Mouse (Mus musculus) erythroid progenitor cell, adult 5-6 weeks (primary cell): Measurements from ENCODE around the gene Rps24. TPM values are rescaled to one million over a fixed set of nuclear protein-coding genes. Genes with fewer than 3 reads are reported as not detected.
"Not testable (repeated sequence)": the region's sequence is repeated elsewhere in the genome, so short reads cannot be mapped to it uniquely, and the experiment has no call there.

ENCODE experiments used
- ATAC-seq: replicated peaks from 2 replicates; pipeline ENCODE4 v1.8.0; 2016; ENCODE audit warnings: moderate number of reproducible peaks, mild to moderate bottlenecking, moderate TSS enrichment, inconsistent platforms; ENCODE audit not compliant: poor library complexity, low FRiP score, severe bottlenecking
- total RNA-seq, 2 experiments: library from RNA; stranded (forward) in 1 of 2; stranded (reverse) in 1 of 2; fragments of 150-400 nt in 1 of 2; fragments of 186-747, 209-891 nt in 1 of 2; gene quantifications; 2 replicates each; pipeline versions ENCODE4 v1.2.3 to v1.2.4; 2015 to 2017; ENCODE audit warnings: low replicate concordance in 2 of 2

Rps24 gene
- total RNA-seq (2015; ENCODE audit: low replicate concordance) (1,164 and 1,524 TPM in 2 replicates), total RNA-seq (2017; ENCODE audit: low replicate concordance) (700 and 940 TPM in 2 replicates)

DNA sequence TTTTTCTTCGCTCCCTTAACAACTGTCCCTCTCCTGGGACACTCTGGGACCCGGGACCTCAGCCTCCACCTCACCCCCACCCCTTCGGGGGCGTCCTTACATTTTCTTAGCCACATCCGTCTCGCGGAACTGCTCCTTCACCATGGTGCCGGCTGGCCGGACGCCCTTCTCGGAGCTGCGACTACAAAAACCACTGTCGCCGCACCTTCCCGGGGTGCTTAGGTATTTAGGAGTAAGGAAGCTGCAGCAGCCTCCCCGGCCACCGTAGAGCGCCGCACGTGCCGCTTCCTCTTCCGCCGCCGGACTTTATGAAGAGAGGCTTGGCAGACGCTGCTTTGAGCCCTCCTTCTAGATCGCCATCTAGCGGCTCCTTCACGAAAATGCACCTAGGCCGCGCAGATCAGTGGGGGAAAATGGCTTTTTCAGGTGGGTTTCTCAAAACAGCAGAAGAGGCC lies at the start of gene Rps24, which contains the start of gene Polr3a:
Rps24 (plus strand) TSS at position 353 of the 455 bp plus-strand sequence.
Polr3a (minus strand) TSS at position 286 of the 455 bp plus-strand sequence.
- peak; percentile 76 for ATAC-seq

DNA sequence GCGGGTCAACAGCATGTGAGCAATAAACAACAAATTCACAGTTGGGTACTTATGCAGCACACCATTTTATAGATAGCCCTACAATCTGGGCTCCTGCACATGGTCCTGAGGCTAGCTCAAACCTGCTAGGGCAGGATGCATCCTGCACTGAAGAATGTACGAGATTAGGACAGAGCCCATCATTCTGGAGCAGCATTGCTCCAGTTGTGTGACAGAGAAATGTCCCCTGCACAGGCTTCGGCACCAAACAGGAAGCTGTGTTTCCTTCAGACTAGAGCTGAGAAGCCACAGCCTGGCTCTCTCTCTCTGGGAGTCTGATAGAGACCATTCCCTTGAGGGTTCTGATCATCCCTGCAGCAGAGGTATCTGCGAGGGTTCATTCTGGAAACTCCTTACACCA lies 43.4 kb upstream of the Rps24 start:
- not testable (repeated sequence) for ATAC-seq

DNA sequence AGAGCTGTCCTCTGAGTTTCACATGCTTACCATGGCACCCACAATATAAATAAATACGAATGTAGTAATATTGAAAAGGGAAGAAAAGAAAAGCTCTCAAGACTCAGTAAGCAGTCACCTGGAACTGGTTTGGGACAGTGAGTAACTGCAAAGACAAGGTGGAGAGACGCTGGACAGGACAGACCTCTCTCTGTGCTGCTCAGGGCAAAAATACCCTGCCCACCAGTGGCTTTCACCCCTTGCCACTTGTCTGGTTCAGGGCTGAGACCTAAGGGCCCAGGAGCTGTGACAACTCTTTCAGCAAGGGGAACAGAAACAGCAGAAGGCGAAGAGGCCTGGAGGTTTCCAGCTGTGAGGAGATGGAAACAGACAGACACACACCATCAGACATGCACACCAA lies 28.7 kb upstream of the Rps24 start:
- no peak for ATAC-seq

DNA sequence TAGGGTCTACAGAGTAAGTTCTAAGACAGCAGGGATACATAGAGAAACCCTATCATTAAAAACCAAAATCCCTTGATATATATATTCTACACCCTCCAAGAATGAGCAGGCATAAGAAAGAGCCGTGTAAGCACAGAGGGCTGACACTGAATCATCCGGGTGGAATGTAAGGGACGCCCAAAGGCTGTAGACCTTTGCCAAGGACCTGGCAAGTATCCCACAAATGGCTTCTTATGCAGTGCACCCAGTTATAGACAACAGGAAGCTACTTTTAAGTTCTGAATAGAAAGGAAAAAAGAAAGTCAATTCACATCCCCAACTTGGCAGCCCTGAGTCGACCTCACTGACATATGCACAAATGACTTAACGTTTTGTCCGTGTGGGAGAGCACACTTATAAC lies 18.1 kb upstream of the Rps24 start:
- ATAC-seq: no peak

DNA sequence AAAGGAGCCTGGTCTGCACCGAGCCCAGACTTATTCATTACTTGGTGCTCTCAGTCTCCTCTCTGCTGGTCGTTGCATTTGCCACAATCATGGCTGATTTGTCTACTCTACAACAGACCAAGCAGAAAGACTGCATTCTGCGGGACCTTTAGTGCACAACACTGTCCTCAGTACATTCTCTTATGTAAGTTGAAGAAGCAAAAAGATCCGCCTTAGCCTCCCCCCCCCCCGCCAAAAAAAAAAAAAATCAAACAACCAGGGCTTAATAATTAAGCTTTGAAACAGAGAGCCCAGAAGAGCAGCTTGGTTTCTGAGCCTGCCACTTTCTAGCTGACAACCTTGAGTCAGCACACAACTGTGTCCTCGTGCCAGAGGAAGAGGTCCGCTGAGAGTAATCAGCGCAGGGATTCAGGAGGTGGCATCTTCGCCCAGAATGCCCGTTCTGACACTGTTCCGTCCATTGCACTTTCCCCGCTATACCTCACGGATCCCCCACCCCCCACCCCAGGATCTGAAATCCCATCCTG lies 621 bp upstream of the Rps24 start:
- ATAC-seq: no peak

DNA sequence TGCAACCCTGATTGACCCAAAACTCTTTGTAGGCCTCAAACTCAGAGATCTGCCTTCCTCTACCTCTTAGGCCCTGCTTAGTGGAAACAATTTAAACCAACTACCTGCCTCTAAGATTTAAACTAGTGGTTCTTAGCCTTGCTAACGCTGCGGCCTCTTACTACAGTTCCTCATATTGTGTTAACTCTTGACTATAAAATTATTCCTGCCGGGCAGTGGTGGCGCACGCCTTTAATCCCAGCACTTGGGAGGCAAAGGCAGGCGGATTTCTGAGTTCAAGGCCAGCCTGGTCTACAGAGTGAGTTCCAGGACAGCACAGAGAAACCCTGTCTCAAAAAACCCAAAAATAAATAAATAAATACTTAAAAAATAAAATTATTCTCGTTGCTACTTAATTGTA lies 2.8 kb downstream of the Rps24 start:
- not testable (repeated sequence) for ATAC-seq

DNA sequence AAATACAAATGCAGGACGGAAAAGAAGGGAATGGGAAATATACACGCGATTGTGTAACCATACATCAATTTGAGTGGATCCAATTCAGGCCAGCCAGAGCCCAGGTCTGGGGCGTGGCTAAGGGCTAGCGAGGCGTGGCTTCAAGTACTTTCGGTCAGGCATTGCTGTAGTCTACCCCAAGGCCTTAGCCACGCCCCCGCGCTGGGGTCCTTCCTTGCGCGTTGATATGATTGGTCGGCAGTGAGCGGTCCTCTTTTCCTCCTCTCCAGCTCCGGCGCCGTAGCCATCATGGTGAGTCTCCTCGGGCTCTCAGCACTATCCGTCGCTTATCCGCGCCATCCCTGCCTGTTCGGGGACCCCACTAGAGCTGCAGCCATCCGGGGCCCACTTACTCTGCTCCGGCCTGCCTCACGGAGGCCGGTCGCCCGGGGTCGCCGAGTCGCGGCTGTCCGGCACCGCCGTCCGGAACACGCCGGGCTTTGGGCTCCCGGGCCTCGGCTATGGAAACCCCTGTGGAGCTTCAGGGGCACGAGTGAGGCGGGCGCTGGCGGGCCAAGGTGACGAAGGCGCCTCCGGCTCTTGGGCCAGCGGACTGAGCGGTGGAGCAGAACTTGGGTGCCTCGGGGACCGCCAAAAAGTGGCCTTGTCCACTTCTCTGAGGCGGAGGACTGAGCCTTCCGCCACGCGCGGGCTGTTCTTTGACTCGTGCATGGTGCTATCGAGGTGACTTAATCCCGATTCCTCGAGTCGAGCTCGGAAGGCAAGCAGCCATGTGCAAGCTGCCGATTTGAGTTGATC lies 3.7 kb downstream of the Rps24 start:
- ATAC-seq: peak; percentile 89

DNA sequence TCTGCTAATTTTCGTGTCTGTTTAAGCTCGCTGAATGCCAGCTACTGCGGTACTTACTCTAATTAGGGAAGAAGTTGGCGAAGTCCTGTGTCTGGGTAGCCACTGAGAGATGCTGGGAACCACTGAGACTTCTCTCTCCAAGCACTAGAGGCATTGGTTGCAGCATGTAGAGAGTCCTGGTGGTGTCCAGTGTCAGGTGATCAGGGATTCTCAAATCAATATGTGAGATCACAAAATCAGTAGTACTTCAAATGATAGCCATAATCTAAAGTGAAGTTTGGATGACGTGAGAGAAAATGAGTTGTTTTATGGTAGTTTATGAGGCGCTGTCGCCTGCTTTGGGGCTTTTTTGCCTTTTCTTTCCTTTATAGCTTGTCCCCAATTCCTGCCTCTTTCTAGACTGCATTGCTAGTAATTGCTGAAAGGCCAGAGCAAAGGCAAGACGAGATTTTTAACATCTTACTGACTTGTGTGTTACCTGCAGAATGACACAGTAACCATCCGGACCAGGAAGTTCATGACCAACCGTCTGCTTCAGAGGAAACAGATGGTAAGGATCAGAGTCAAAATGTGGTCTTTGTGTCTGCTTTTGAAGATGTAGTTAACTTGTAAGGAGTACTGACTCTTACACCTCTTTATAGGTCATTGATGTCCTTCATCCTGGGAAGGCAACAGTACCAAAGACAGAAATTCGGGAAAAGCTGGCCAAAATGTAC lies 4.5 kb downstream of the Rps24 start:
- peak; percentile 18; the same call in 1 of the 2 replicates for ATAC-seq

DNA sequence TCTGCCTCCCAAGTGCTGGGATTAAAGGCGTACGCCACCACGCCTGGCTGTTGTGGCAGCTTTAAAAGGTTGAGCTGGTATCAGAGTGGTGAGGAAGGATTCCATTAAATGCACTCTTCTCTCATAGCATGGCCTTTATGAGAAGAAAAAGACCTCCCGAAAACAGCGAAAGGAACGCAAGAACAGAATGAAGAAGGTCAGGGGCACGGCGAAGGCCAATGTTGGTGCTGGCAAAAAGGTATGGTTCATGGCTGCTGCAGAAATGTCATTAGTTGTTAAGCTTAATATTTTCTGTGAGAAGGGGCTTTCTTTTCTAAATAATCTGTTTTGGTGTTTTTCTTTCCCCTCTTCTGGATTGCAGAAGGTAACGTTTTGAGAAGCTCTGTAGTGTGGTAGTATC lies 6.3 kb downstream of the Rps24 start:
- ATAC-seq: no peak

DNA sequence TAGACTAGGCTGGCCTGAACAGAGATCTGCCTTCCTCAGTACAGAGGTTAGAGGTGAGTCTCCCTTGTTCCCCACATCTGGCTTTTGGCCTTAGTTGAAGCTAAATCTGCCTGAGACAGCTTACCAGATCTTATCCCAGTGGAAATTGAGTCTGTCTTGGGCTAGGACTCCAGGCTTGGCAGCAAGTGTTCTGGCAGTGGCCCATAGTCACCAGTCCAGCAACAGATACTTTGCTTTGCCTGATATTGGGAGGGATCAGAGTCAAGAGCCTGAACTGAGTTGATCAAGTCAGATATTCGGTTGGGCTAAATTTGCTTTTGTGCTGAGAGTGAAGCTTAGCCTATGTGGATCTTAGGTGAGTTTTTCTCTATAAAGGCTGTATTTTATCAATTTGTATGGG lies 9.6 kb downstream of the Rps24 start:
- ATAC-seq: no peak

DNA sequence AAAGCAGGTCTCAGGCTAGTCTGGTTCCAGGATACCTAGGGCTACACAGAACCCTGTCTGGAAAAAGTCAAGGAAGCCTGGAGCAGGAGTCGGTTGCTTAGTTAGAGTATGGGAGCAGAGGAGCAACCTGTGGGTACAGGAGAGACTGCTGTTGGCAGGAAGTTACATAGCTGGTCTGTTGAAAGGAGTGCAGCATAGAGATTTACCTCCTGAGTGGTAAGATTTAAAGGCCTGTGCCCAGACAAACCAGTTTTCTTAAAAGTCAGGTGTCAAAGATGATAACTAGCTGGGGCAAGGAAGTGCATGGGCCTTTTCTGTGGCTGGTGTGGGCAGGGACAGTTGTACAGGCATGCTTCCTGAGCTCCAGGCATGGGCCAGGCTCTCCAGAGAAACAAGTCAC lies 10.5 kb downstream of the Rps24 start:
- ATAC-seq: no peak

DNA sequence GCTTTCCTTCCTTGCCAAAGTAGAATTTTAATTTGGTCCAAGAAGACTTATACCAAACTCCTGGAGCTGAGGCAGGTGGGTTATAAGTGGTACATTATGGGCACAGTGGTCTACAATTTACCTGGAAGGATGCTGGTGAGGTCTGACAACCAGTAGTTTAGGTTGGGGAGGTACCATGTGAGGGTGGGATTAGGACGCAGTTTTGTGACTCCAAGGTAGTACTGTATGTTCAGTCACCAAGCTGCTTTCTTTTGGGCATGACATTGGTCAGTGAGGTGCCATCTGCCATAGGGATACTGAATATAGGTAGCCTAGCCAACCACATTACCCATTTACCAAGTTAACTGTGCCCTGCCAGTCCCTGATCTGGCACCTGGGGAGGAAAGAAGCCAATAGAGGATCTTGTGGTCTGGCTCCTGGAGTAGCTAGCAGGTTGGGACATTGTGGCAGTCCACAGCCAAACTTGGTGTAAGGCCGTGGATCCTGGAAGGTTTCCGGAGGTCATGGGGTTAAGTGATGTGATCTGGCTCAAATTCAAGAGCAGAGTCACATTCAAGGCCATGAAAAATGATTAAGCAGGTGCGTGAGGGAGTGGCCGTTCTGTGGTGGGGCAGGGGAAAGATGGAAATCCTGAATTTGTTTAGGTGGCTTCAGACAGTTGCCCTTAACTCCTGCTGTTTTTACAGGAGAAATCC lies 11.8 kb downstream of the Rps24 start:
- no peak for ATAC-seq

DNA sequence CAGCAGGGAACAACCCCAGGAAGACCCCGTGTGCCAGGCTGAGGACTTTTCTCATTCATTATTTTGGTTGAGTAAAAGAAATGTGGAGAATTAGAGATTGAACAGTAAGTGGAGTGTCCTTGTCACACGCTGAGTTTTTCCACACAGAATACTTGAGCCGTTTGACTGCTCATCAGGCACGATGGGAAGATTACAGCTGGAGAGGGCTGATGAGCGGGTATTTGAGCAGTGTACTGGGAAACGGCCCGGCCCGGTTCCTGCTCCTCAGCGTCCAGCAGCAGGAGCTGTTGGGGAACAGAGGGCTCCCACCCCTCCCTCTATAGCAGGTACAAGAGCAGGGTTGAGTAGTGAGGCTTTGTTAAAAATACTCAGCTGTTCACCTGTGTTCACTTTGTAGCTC lies 12.6 kb downstream of the Rps24 start:
- no peak for ATAC-seq

DNA sequence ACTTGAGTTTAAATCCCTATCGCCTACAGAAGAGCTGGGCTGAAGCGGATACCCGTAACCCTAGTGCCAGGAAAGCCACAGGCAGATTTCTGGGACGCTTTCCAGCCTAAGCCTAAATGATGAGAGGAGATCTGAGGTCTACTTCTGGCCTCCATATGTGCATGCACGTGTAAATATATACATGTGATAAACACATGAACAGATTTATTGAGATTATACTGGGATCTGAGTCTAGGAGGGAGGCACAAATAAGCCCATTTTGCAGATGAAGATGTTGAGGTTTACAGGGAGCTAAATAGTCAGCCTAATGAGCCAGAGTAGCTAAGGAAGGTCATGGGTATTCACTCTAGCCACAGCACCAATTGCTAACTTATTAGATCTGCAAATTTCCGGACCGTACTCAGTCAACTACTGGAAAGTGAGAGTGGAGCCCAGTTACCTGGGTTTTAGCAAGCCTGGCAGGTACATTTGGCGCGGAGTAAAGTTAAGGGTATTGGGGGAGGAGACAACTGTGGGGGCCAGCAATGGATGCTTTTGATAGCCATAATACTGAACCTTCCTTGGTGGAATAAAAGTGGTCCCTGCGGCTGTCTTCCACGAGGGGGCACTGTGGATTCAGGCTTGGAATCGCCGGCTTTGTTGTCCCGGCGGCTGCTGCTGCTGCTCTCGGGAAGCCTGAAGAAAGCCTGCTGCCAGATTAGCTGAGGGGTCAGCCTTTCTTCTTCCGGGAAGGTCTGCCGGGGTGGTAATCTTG lies 13.3 kb downstream of the Rps24 start:
- ATAC-seq: no peak

DNA sequence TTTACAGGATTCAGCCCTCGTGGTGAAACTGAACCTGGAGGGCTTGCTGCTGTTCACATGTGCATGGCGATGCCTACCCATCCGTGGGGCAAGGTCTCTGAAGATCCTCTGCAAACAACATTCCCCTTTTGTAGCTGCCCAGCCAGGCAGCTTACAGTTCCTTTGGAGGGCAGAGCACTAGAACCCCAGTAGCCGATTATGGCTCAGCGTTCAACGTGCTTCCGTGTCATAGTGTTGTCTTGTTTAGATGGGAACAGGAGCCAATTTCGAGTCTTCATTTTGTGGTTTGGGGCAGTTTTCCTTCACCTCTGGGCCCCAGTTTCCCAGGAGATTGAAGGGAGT lies 13.9 kb downstream of the Rps24 start:
- no peak for ATAC-seq

DNA sequence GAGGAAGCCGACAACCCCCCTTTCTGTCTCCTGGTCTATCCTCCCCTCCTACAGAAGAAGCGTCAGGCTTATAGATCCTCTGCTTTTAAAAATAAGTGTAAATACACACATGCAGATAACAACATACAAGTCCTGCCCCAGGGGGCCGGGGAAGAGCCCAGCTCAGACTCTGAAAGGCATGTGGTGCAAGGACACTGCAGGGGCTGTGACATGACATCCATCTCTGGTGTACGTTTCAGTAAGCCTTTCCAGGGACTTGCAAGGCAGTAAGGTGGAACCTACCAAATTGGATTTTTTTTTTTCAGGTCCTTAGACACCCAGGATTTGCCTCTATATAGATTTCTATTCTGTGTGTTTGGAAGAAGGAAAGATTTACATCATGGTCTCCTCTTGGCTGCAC lies 14.3 kb downstream of the Rps24 start:
- no peak for ATAC-seq

DNA sequence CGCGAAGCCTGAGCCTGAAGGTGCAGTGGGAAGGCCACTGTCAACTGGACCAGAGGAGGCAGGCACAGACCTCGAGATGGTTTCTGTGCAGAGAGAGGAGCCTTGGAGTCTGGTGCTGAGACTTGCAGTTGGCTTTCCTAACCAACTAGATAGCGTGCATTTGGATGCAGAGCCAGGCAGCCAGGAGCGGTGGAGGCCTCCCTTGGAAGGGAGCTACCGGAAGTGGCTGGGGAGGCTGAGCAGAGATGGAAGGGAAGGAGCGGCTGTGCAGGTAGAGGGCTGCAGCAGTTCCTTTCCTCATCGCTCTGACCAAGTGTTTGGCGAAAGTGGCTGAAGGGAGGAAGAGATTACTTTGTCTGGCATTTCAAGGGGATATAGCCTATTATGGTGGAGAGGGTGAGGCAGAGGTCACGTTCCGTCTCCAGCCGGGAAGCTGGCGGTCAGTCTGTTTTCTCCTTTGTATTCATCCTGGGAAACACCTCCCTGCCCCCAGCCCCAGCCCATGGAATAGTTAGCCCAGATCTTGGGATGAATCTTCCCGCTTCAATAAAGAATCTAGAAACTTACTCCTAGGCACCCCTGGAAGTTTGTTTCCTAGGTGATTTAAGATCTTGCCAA lies 20.6 kb downstream of the Rps24 start:
- no peak for ATAC-seq

DNA sequence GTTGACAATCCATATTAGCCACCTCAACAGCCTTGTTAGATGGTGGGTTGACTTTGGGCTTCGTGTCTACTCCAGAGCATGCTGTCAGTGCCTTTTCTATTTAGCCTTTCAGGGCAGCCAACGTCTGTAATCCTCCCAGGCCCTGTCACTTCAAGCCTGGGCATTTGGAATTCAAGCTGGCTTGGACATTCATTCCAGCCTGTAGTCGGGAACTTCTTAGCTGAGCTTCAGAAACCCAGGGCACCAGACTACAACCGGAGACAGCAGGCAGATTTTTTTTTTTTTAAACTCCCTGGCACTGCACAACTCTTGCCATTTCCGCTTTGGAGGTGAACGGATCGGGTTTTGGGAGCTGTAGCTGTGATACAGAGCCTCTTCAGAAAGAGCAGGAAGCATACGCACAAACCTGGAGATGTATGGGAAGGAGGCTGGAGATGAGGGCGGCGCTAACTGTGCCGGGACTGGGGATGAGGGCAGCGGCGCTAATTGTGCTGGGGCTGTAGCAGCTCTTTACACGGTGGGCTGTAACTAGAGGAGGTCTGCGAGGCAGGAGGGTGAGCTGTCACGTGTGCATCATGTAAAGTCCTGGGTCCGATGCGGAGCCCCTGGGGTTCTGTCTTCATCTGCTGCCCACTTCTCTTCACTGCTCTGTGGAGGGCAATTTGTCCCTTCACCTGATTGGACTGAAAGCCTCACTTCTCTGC lies 21.3 kb downstream of the Rps24 start:
- ATAC-seq: no peak

DNA sequence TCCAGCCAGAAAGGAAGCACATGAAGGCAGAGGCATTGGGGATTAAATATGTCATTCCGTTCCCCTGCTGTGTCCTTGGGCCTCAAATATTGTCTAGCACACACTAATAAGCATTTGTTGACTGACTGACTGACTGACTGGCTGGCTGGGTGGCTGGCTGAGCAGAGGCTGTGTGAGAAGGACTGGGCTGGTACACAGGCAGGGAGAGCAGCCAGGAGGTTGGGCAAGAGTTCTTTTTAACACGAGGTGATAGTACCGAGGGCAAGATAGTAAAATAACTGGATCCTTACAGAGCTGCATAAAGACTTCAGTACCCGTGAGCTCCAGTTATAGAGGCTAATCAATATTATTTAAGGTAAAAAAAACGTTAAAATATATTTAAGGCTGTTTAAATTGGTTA lies 22.6 kb downstream of the Rps24 start:
- no peak for ATAC-seq
